Mouse (Mus musculus): ENCODE data around the gene St6galnac4. TPM values are rescaled to one million over a fixed set of nuclear protein-coding genes. Genes with fewer than 3 reads are reported as not detected.

The St6galnac4 gene
- polyA plus RNA-seq, 1 experiment from 2014 or later: 18.7 TPM

- H3K9me3 ChIP-seq (replicated peaks; ENCODE audit: control insufficient read depth, low read length): no peaks in the 10 kb centered on the region
- no peak overlapping the region for H3K4me2 ChIP-seq (ENCODE audit: low read length)
- H3K9ac ChIP-seq (ENCODE audit: low read length): no peak overlapping the region
- ATAC-seq: no peak
- no peak overlapping the region for H3K4me3 ChIP-seq (ENCODE audit: low read depth, low read length)
- 90% methylated on average over 4 of the region's 4 CpGs for WGBS
- peaks cover 6% of the 10 kb centered on the region; the same call in 1 of the 2 replicates for H3K36me3 ChIP-seq (ENCODE audit: control insufficient read depth, insufficient read depth, low read length)
- no peaks in the 10 kb centered on the region for H3K27me3 ChIP-seq (replicated peaks; ENCODE audit: control insufficient read depth, insufficient read depth, low read length)
- no peak overlapping the region for H3K27ac ChIP-seq (ENCODE audit: low read depth, low read length)
- no peak for DNase-seq (ENCODE audit: low spot score)
- peaks cover 3% of the 10 kb centered on the region; the same call in 1 of the 2 replicates for H3K4me1 ChIP-seq (ENCODE audit: control insufficient read depth, insufficient read depth, low read length)
Measured at GRCm38 (mm10) chr2:32617601-32618000, 30.7 kb downstream of the St6galnac4 start.

- Histone ChIP-seq H3K36me3 (ENCODE audit: control insufficient read depth, insufficient read depth, low read length) (peaks cover 6% of the 10 kb centered on the region; the same call in 1 of the 2 replicates), H3K27ac (ENCODE audit: low read depth, low read length) (no peak overlapping the region), H3K4me3 (ENCODE audit: low read depth, low read length) (no peak overlapping the region), H3K9me3 (replicated peaks; ENCODE audit: control insufficient read depth, low read length) (no peaks in the 10 kb centered on the region), H3K4me1 (ENCODE audit: control insufficient read depth, insufficient read depth, low read length) (peaks cover 3% of the 10 kb centered on the region; the same call in 1 of the 2 replicates), H3K27me3 (replicated peaks; ENCODE audit: control insufficient read depth, insufficient read depth, low read length) (no peaks in the 10 kb centered on the region), H3K4me2 (ENCODE audit: low read length) (no peak overlapping the region), H3K9ac (ENCODE audit: low read length) (no peak overlapping the region)
- 71% methylated on average over 9 of the region's 9 CpGs for WGBS
- no peak for DNase-seq (ENCODE audit: low spot score)
- no peak for ATAC-seq
Measured at GRCm38 (mm10) chr2:32618051-32618450, 31.2 kb downstream of the St6galnac4 start.

DNA sequence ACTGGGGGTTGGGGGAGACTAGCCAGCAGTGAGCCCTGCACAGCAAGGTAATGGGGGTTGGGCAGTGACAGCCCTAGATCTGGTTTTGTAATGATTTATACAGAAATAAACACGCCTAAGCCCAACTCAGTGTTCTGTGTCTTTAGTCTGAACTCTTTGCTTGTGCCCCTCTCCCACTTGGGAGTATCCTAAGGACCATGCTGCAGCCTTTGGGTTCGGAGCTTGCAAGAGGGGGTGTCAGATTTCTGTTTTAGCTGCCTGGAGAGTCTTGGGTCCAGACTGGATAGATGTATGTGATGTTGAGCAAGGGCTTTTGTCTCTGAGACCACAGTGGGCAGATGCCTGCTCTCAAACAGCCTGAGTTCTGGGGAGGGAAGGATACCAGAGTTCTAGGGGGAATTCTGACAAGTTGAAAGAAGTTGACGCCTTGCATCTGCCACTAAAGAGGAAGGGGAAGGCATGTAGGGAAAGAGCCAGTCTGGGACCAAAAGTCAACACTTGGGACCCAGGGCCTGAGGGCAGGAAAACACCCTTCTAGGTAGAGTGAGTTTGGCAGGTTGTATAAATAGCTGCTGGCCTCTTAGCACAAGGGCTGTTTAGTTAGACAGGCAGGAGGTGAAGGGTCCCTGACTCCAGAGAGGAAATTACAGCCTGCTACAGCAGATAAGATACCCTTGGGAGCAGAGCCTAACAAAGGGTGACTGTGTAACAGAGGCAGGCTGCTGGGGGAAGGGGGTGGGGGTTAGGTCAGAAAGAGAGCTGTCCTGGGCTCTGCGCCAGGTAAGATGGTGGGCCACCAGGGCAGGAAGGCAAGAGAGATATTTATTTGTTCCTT is 34.0 kb downstream of the St6galnac4 start:
- 0 out of 2 replicates have a peak overlapping the region, but pooled peaks have one; percentile 25 for H3K9ac ChIP-seq (ENCODE audit: low read length)

DNA sequence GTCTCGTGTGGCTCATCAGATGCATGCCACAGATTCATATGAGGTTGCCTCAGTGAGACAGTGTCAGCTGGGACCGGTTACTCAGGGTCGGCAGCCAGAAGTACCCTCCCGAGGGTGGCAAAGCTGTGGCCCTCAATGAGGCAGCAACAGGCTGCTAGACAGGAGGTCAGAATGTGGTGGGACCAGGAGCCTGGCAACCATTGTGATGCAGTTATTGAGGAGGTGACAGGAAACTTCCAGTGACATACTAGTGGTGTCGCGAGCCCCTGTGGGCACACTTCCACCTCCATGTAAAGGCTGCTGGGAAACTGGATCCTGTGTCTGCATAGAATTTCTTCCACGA is 34.6 kb downstream of the St6galnac4 start, which contains the start of gene Ak1:
Gene Ak1, plus strand, starts transcription at position 242 of the 343 bp plus-strand sequence.
- Histone ChIP-seq H3K36me3 (ENCODE audit: control insufficient read depth, insufficient read depth, low read length) (no peaks in the 10 kb centered on the region), H3K4me3 (ENCODE audit: low read depth, low read length) (no peak within 1 kb of the TSS), H3K4me2 (ENCODE audit: low read length) (no peak within 1 kb of the TSS), H3K27ac (ENCODE audit: low read depth, low read length) (no peak within 1 kb of the TSS), H3K27me3 (replicated peaks; ENCODE audit: control insufficient read depth, insufficient read depth, low read length) (no peaks in the 10 kb centered on the region), H3K9me3 (replicated peaks; ENCODE audit: control insufficient read depth, low read length) (no peaks in the 10 kb centered on the region), H3K4me1 (ENCODE audit: control insufficient read depth, insufficient read depth, low read length) (peaks cover 17% of the 10 kb centered on the region), H3K9ac (ENCODE audit: low read length) (0 out of 2 replicates have a peak within 1 kb of the TSS, but pooled peaks have one; percentile 25)
- ATAC-seq (no peak), DNase-seq (ENCODE audit: low spot score) (no peak)
- WGBS: 45% methylated on average over 7 of the region's 7 CpGs

More for the DNA sequence above, 34.0 kb downstream of the St6galnac4 start:
- no peaks in the 10 kb centered on the region for H3K36me3 ChIP-seq (ENCODE audit: control insufficient read depth, insufficient read depth, low read length)
- 53% methylated on average over 4 of the region's 4 CpGs for WGBS
- no peaks in the 10 kb centered on the region for H3K9me3 ChIP-seq (replicated peaks; ENCODE audit: control insufficient read depth, low read length)
- H3K4me3 ChIP-seq (ENCODE audit: low read depth, low read length): no peak overlapping the region
- peaks cover 11% of the 10 kb centered on the region for H3K4me1 ChIP-seq (ENCODE audit: control insufficient read depth, insufficient read depth, low read length)
- no peak overlapping the region for H3K4me2 ChIP-seq (ENCODE audit: low read length)
- ATAC-seq (no peak), DNase-seq (ENCODE audit: low spot score) (no peak)
- H3K27me3 ChIP-seq (replicated peaks; ENCODE audit: control insufficient read depth, insufficient read depth, low read length): no peaks in the 10 kb centered on the region
- H3K27ac ChIP-seq (ENCODE audit: low read depth, low read length): no peak overlapping the region

DNA sequence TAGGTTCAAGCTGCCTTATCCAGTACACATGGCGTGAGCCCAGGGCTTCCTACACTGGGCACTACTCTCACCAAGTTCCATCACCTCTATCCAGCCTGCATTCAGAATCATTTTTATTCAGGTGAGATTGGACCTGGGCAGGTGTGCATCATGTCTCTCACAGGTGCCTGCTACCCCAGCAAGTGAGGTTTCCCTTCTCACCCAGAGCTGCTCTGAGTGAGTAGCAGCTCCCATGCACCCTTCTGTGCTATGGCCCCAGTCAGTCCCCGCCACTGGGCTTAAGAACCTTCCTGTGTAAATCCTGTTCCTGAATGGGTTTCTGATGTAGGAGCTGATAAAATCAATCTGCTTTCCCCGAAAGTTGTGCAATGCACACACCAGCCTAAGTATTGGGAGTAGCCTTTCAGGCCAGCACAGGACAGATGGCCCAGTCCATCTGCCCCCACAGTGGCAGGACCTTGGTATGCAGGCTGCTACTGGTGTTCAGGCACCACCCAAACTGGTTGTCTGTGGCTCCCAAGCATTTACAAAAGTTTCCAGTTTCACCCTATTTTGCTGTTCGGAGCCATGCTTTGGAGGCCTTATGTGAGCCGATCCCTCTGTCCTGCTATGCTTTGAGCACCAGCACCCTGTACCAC is 37.3 kb downstream of the St6galnac4 start:
- no peaks in the 10 kb centered on the region for H3K36me3 ChIP-seq (ENCODE audit: control insufficient read depth, insufficient read depth, low read length)
- no peaks in the 10 kb centered on the region for H3K9me3 ChIP-seq (replicated peaks; ENCODE audit: control insufficient read depth, low read length)
- H3K4me1 ChIP-seq (ENCODE audit: control insufficient read depth, insufficient read depth, low read length): peaks cover 28% of the 10 kb centered on the region
- WGBS: 83% methylated on average over 5 of the region's 5 CpGs
- ATAC-seq: no peak
- no peak for DNase-seq (ENCODE audit: low spot score)
- H3K27me3 ChIP-seq (replicated peaks; ENCODE audit: control insufficient read depth, insufficient read depth, low read length): no peaks in the 10 kb centered on the region
- H3K27ac ChIP-seq (ENCODE audit: low read depth, low read length): no peak overlapping the region
- no peak overlapping the region for H3K4me2 ChIP-seq (ENCODE audit: low read length)
- H3K4me3 ChIP-seq (ENCODE audit: low read depth, low read length): no peak overlapping the region
- no peak overlapping the region for H3K9ac ChIP-seq (ENCODE audit: low read length)

GRCm38 (mm10) chr2:32625212-32625872 is 38.4 kb downstream of the St6galnac4 start:
- no peaks in the 10 kb centered on the region for H3K9me3 ChIP-seq (replicated peaks; ENCODE audit: control insufficient read depth, low read length)
- H3K4me1 ChIP-seq (ENCODE audit: control insufficient read depth, insufficient read depth, low read length): peaks cover 32% of the 10 kb centered on the region
- H3K9ac ChIP-seq (ENCODE audit: low read length): peak overlapping the region; percentile 64
- DNase-seq (ENCODE audit: low spot score) (peak; percentile 90), ATAC-seq (peak; percentile 80)
- peak overlapping the region; percentile 62 for H3K4me2 ChIP-seq (ENCODE audit: low read length)
- H3K36me3 ChIP-seq (ENCODE audit: control insufficient read depth, insufficient read depth, low read length): no peaks in the 10 kb centered on the region
- peak overlapping the region; percentile 26 for H3K4me3 ChIP-seq (ENCODE audit: low read depth, low read length)
- H3K27ac ChIP-seq (ENCODE audit: low read depth, low read length): peak overlapping the region; percentile 79
- no peaks in the 10 kb centered on the region for H3K27me3 ChIP-seq (replicated peaks; ENCODE audit: control insufficient read depth, insufficient read depth, low read length)
- 3% methylated on average over 13 of the region's 13 CpGs for WGBS

DNA sequence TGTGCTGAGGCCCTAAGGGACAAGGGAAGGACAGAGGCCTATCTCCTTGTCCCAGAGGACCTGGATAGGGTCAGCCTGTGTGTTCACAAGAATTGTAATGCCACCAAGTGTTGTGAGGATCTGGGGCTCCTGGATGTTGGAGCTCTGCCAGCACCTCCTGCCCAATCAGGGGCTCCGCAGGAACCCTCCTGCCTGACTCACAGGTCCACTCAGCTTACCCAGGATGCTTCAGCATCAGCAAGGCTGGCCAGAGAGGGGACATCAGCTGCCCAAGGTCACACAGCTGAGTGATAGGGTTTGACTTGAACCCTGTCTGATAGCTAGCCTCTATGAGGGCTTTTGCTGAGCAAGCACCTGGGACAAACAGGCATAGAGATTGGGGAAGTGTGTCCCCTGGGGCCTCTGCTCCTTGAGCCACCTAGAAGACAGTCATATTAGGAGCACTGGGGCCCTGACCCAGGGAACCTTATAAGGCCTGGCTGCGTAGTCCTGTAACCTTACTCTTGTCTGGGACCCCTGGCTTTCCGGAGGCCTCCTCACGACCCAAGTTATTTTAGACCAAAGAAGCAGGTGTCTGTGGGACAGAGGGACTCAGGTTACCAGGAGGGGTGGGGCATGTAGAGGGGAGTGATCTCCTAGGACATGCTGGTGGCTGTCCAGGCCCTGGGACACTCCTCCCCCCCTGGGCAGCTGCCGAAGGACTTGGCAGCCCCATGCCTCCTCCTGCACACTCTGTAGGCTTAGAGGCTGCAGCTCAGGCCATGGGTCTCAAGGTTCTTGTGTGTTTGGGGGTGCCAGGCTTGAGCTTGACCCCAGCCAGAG is 39.2 kb downstream of the St6galnac4 start:
- no peaks in the 10 kb centered on the region for H3K9me3 ChIP-seq (replicated peaks; ENCODE audit: control insufficient read depth, low read length)
- peak overlapping the region; percentile 26; the same call in 1 of the 2 replicates for H3K4me3 ChIP-seq (ENCODE audit: low read depth, low read length)
- H3K27me3 ChIP-seq (replicated peaks; ENCODE audit: control insufficient read depth, insufficient read depth, low read length): no peaks in the 10 kb centered on the region
- peak overlapping the region; percentile 64 for H3K9ac ChIP-seq (ENCODE audit: low read length)
- ATAC-seq (peak; percentile 25), DNase-seq (ENCODE audit: low spot score) (peak; percentile 59)
- H3K36me3 ChIP-seq (ENCODE audit: control insufficient read depth, insufficient read depth, low read length): no peaks in the 10 kb centered on the region
- WGBS: 53% methylated on average over 5 of the region's 5 CpGs
- H3K27ac ChIP-seq (ENCODE audit: low read depth, low read length): peak overlapping the region; percentile 79; the same call in 1 of the 2 replicates
- peaks cover 31% of the 10 kb centered on the region for H3K4me1 ChIP-seq (ENCODE audit: control insufficient read depth, insufficient read depth, low read length)
- H3K4me2 ChIP-seq (ENCODE audit: low read length): peak overlapping the region; percentile 62

Measured in forebrain, embryonic 14.5 days (tissue).